Mouse (Mus musculus) liver, adult 2 months (tissue): ENCODE measurements around the gene Fkbpl. TPM values are rescaled to one million over a fixed set of nuclear protein-coding genes. Genes with fewer than 3 reads are reported as not detected.

Source experiments
- DNase-seq: peaks from one replicate; pipeline ENCODE4 v3.0.0-alpha.2; 2011; ENCODE audit warnings: low read depth, low spot score; ENCODE audit errors: extremely low read depth
- H3K27ac ChIP-seq: fragments of 200-500 bp; replicated peaks from 2 replicates; pipeline ENCODE4 v1.5.1; 2012; ENCODE audit warnings: low read depth, mild to moderate bottlenecking, control low read depth, inconsistent platforms, low read length; ENCODE audit not compliant: insufficient read depth
- H3K27me3 ChIP-seq: fragments of 200-500 bp; 2 replicates; pipeline ENCODE4 v1.6.1; 2012; ENCODE audit warnings: mild to moderate bottlenecking, moderate library complexity, low read length, inconsistent platforms; ENCODE audit not compliant: control insufficient read depth, insufficient read depth
- H3K36me3 ChIP-seq: fragments of 200-500 bp; 2 replicates; pipeline ENCODE4 v1.6.1; 2012; ENCODE audit warnings: low read length, inconsistent platforms; ENCODE audit not compliant: control insufficient read depth, insufficient read depth
- H3K4me1 ChIP-seq: fragments of 200-500 bp; 2 replicates; pipeline ENCODE4 v1.6.1; 2011; ENCODE audit warnings: low read length; ENCODE audit not compliant: control insufficient read depth, insufficient read depth
- H3K4me3 ChIP-seq: fragments of 200-500 bp; 2 replicates; pipeline ENCODE4 v1.5.1; 2011; ENCODE audit warnings: low read depth, mild to moderate bottlenecking, control low read depth, low read length, moderate library complexity; ENCODE audit not compliant: insufficient read depth
- H3K79me2 ChIP-seq: fragments of 200-500 bp; 2 replicates; pipeline ENCODE4 v1.6.1; 2012; ENCODE audit warnings: inconsistent platforms, mild to moderate bottlenecking, low read length, moderate library complexity; ENCODE audit not compliant: control insufficient read depth, insufficient read depth
- H3K9ac ChIP-seq: fragments of 200-500 bp; 2 replicates; pipeline ENCODE4 v1.6.1; 2012; ENCODE audit warnings: low read depth, mild to moderate bottlenecking, control low read depth, inconsistent platforms, low read length
- CTCF ChIP-seq: fragments of 200-500 bp; IDR thresholded peaks from 2 replicates; pipeline ENCODE4 v1.5.1; 2011; ENCODE audit warnings: low read depth, low read length, control low read depth
- POLR2A ChIP-seq: fragments of 200-500 bp; IDR thresholded peaks from 2 replicates; pipeline ENCODE4 v1.6.1; 2011; ENCODE audit warnings: low read length, control low read depth; ENCODE audit not compliant: insufficient read depth; ENCODE audit errors: extremely low read depth
- WGBS: fragments of 180-500 bp; shearing (Covaris S2); methylation state at CpG from one replicate; pipeline ENCODE4 v1.1.7; 2018; 5-methylcytosine and 5-hydroxymethylcytosine counted together
- polyA plus RNA-seq: library from polyadenylated mRNA; depleted of rRNA; stranded (reverse); fragments of >200 nt; gene quantifications from 2 replicates; pipeline ENCODE4 v1.2.3, GENCODE M21; 2012
- total RNA-seq: library from RNA; depleted of rRNA; stranded (reverse); fragments of >200 nt; gene quantifications from 2 replicates; pipeline ENCODE4 v1.2.3, GENCODE M21; 2014

The Fkbpl gene
- total and polyA plus RNA-seq, 2 experiments, result 3.0 to 5.3 TPM

DNA sequence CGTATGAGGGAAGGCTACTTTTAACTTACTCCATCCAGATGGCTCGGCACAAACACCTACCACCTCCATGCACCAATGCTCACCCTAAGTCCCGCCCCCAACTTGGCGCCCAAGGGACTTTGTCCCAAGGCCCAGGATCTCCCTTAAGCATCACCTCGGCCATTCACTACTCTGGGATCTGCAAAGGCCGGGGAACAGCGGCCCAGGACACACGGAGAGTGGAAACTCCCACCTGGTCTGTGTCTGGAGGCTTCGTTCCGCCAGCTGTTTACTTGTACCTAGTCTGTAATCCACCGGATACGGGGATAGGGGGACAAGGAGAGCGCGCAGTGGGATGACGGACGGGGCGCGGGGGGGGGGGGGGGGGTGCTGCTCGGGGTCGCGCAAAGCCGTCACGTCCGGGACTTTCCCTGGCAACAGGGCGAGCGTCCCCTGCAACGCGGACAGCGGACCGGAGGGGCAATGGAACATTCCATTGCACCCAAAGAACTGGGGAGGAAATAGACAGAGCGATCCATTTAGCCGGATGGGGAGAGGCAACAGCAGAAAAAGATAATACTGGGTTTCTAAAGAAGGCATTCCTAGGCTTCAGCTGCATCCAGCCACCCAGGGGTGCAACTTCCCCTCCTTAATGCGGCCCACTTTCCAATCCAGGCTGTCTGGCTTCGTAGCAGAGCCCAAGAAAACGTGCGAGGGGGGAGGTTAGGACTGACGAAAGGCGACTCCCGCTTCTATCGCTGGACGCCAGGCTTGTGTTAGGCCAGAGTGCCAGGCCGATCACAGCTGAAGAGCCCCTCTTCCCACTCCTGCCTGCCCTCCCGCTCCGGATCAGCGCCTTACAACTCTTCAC is 17.2 kb upstream of the Fkbpl start:
- H3K27ac ChIP-seq, result peak overlapping the region; percentile 82
- H3K9ac ChIP-seq, result peak overlapping the region; percentile 75
- WGBS, result under 1% methylated on average over 44 of the region's 45 CpGs
- H3K27me3 ChIP-seq, result no peaks in the 10 kb centered on the region
- H3K4me1 ChIP-seq, result 0 out of 2 replicates have a peak, but pooled peaks cover 5% of the 10 kb centered on the region
- H3K79me2 ChIP-seq, result no peaks in the 10 kb centered on the region
- peak; percentile 40; the same call in 1 of the 2 replicates for TF ChIP-seq POLR2A
- TF ChIP-seq CTCF, result no peak
- peak; percentile 81 for DNase-seq
- H3K36me3 ChIP-seq, result peaks cover 6% of the 10 kb centered on the region
- H3K4me3 ChIP-seq, result peak overlapping the region; percentile 72

DNA sequence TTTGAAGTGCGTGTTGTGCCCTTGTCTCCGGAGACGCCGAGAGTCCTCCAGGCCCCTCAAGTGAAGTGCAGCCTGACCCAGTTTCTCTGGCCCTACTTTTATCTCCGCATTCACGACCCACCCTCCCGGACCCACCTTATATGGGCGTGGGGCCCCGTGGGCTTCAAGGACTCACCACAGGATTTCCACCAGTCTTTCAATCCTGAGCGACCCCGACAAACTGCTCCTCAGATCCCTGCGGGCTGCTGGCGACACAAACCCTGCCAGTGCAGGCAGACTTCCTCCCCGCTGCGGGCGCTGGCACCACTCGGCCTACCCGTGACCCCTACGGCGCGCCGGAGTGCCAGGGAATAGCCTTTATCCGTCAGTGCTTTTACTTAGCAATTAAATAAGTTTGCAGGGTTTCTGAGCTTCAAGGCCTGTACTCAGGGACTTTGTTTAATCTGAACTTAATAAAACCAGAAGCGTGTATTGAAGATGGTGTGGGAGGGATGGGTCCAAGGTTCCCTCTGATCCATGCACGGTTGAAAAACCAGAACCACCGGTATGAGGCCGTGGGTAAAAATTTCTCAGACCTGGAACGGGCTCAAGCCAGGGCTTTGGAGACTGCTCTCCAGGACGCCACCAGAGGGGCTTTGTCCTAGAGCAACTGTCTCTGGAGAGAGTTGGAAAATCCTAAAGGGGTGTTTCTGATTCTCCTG is 16.5 kb upstream of the Fkbpl start, which contains the start of gene Ppt2:
TSS of gene Ppt2 (minus strand) at position 568 of the 701 bp plus-strand sequence.
- 0 out of 2 replicates have a peak, but pooled peaks cover 5% of the 10 kb centered on the region for H3K4me1 ChIP-seq
- peak; percentile 44 for DNase-seq
- no peak for TF ChIP-seq CTCF
- no peak for TF ChIP-seq POLR2A
- peak within 1 kb of the TSS; percentile 75 for H3K9ac ChIP-seq
- no peaks in the 10 kb centered on the region for H3K79me2 ChIP-seq
- 2% methylated on average over 29 of the region's 29 CpGs for WGBS
- no peaks in the 10 kb centered on the region for H3K27me3 ChIP-seq
- peak within 1 kb of the TSS; percentile 72 for H3K4me3 ChIP-seq
- H3K27ac ChIP-seq, result peak within 1 kb of the TSS; percentile 82
- H3K36me3 ChIP-seq, result peaks cover 2% of the 10 kb centered on the region; the same call in 1 of the 2 replicates

DNA sequence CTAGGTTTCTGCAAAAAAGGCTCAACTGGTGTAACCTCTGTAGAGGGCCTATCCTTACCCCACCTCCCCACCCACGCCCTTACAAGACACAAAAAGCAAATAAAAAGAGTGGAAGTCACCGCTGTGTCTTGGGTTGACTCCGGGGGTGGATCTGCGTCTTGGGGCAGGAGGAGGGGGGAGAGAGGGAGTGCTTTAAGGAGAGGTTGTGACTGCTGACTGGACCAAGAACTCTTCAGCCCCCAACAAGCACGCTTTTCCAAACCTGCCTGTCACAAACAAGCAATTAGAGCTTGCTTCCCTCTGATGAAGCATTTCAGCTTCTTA is 16.0 kb upstream of the Fkbpl start:
- H3K4me3 ChIP-seq, result no peak overlapping the region
- H3K4me1 ChIP-seq, result 0 out of 2 replicates have a peak, but pooled peaks cover 5% of the 10 kb centered on the region
- H3K27ac ChIP-seq, result peak overlapping the region; percentile 82
- H3K36me3 ChIP-seq, result peaks cover 2% of the 10 kb centered on the region; the same call in 1 of the 2 replicates
- no peaks in the 10 kb centered on the region for H3K79me2 ChIP-seq
- DNase-seq, result no peak
- TF ChIP-seq CTCF (no peak), POLR2A (no peak)
- no peak overlapping the region for H3K9ac ChIP-seq
- no peaks in the 10 kb centered on the region for H3K27me3 ChIP-seq
- 59% methylated on average over 5 of the region's 5 CpGs for WGBS

DNA sequence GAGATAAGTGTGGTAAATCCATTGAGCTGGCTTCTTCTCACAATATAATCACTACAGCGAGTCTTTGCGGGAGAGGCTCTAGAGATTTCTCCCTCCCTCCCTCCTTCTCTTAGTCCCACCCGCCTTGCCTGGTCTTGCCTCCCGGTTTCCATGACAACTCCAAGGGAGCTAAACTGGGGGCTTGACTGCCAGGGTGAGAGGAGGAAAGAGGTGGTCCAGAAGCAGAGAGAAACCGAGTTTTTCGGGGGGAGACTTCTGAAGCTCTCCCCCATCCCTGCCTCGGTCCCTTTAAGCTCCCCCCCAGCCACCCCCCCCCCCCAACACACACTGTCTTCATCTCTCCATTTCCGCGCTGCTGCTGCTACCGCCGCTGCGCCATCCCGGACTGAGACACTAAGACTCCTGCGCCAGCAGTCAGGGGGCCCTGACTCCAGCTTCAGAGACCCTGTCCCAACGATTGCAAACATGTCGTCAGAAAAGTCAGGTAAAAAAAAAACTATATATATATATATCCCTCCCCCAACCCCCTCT is 15.3 kb upstream of the Fkbpl start, which contains the start of gene Prrt1:
TSS of gene Prrt1 (plus strand) at position 313 of the 531 bp plus-strand sequence.
- 0 out of 2 replicates have a peak, but pooled peaks cover 5% of the 10 kb centered on the region for H3K4me1 ChIP-seq
- no peak within 1 kb of the TSS for H3K9ac ChIP-seq
- H3K79me2 ChIP-seq, result no peaks in the 10 kb centered on the region
- no peaks in the 10 kb centered on the region for H3K27me3 ChIP-seq
- H3K36me3 ChIP-seq, result peaks cover 2% of the 10 kb centered on the region; the same call in 1 of the 2 replicates
- H3K27ac ChIP-seq, result peak within 1 kb of the TSS; percentile 82
- DNase-seq, result no peak
- no peak for TF ChIP-seq CTCF
- TF ChIP-seq POLR2A, result no peak
- no peak within 1 kb of the TSS for H3K4me3 ChIP-seq
- 44% methylated on average over 16 of the region's 16 CpGs for WGBS

DNA sequence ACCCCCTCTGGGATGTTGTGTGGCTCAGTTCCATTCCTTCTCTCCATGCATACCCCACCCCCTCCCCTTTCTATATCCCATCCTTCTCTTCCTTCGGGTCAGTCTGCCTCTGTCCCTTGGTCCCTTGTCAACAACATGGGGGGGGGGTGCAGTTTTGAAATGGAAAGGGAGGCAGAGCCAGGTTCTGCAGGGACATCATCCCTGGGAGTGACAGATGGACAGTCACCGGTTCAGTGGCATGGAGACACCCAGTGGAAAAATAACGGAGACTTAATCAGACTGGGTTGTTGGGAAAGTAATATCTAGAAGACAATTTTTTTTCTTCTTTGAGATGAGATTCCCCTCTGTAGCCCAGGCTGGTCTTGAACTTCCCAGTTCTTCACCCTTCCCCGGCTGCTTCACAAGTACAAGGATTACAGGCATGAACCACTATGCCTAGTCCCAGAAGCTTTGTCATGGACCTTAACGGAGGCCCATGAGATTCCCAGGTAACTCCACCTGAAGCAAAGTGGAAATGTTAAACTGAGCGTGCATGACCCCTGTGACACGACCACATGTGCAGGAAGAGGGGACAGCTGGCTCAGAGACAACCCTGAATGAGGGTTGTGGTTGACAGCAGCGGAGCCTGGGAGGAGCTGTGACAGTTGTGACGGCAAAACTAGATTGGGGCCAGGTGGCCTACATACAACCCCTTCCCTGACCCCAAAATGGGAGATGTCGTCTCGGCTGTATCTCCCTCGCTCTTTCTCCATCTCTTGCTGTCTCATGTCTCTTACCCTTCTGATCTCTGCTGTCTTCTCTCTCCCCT is 14.6 kb upstream of the Fkbpl start:
- no peak for DNase-seq
- peaks cover 2% of the 10 kb centered on the region; the same call in 1 of the 2 replicates for H3K36me3 ChIP-seq
- no peak overlapping the region for H3K4me3 ChIP-seq
- H3K79me2 ChIP-seq, result no peaks in the 10 kb centered on the region
- TF ChIP-seq POLR2A (no peak), CTCF (no peak)
- 0 out of 2 replicates have a peak, but pooled peaks cover 5% of the 10 kb centered on the region for H3K4me1 ChIP-seq
- no peaks in the 10 kb centered on the region for H3K27me3 ChIP-seq
- WGBS, result 68% methylated on average over 12 of the region's 12 CpGs
- no peak overlapping the region for H3K9ac ChIP-seq
- no peak overlapping the region for H3K27ac ChIP-seq
